Mouse (Mus musculus): ENCODE results near the gene Gsc2. TPM values are rescaled to one million over a fixed set of nuclear protein-coding genes. Genes with fewer than 3 reads are reported as not detected.

The Gsc2 gene
- total and polyA plus RNA-seq, 2 experiments from 2014 or later, result 0.31 TPM; not detected in 1

- 0 out of 2 replicates have a peak overlapping the region, but pooled peaks have one; percentile 77 for H3K27ac ChIP-seq (ENCODE audit: low read depth, low read length)
- H3K36me3 ChIP-seq (ENCODE audit: insufficient read depth, low read length), result peaks cover 10% of the 10 kb centered on the region
- H3K4me3 ChIP-seq (ENCODE audit: low read depth, low read length), result no peak overlapping the region
- 5% methylated on average over 20 of the region's 20 CpGs for WGBS
- DNase-seq (ENCODE audit: low spot score), result no peak
- H3K4me2 ChIP-seq (ENCODE audit: low read depth, low read length, poor library complexity, severe bottlenecking), result peak overlapping the region; percentile 98; the same call in 1 of the 2 replicates
- peaks cover 8% of the 10 kb centered on the region; the same call in 1 of the 2 replicates for H3K4me1 ChIP-seq (ENCODE audit: insufficient read depth, low read length)
- no peaks in the 10 kb centered on the region for H3K9me3 ChIP-seq (ENCODE audit: low read length)
- no peak for TF ChIP-seq CTCF (IDR thresholded peaks at IDR 0.05)
- H3K27me3 ChIP-seq (ENCODE audit: insufficient read depth, low read length), result peaks cover 19% of the 10 kb centered on the region
- no peak for ATAC-seq (ENCODE audit: low FRiP score)
- no peak overlapping the region; the same call in 1 of the 2 replicates for H3K9ac ChIP-seq (replicated peaks; ENCODE audit: low read length, poor library complexity, severe bottlenecking)
Measured at GRCm38 (mm10) chr16:17920586-17920985, 5.7 kb upstream of the Gsc2 start.

- Histone ChIP-seq H3K36me3 (ENCODE audit: insufficient read depth, low read length) (peaks cover 24% of the 10 kb centered on the region), H3K4me1 (ENCODE audit: insufficient read depth, low read length) (peaks cover 3% of the 10 kb centered on the region; the same call in 1 of the 2 replicates), H3K27me3 (ENCODE audit: insufficient read depth, low read length) (peaks cover 39% of the 10 kb centered on the region), H3K9me3 (ENCODE audit: low read length) (no peaks in the 10 kb centered on the region), H3K9ac (replicated peaks; ENCODE audit: low read length, poor library complexity, severe bottlenecking) (peak within 1 kb of the TSS; percentile 74), H3K4me3 (ENCODE audit: low read depth, low read length) (peak within 1 kb of the TSS; percentile 79), H3K4me2 (ENCODE audit: low read depth, low read length, poor library complexity, severe bottlenecking) (peak within 1 kb of the TSS; percentile 81), H3K27ac (ENCODE audit: low read depth, low read length) (peak within 1 kb of the TSS; percentile 55; the same call in 1 of the 2 replicates)
- ATAC-seq (ENCODE audit: low FRiP score), result peak; percentile 91
- 0% methylated on average over 35 of the region's 35 CpGs for WGBS
- DNase-seq (ENCODE audit: low spot score), result peak; percentile 99
- TF ChIP-seq CTCF (IDR thresholded peaks at IDR 0.05), result peak; percentile 87
Measured at GRCm38 (mm10) chr16:17911052-17911595, 3.7 kb downstream of the Gsc2 start, which contains the start of gene Ess2. TSS of gene Ess2 (minus strand) at chr16:17911348.

- WGBS, result 89% methylated on average over 14 of the region's 14 CpGs
- Histone ChIP-seq H3K9ac (replicated peaks; ENCODE audit: low read length, poor library complexity, severe bottlenecking) (no peak within 1 kb of the TSS), H3K27ac (ENCODE audit: low read depth, low read length) (no peak within 1 kb of the TSS), H3K4me3 (ENCODE audit: low read depth, low read length) (no peak within 1 kb of the TSS), H3K4me1 (ENCODE audit: insufficient read depth, low read length) (no peaks in the 10 kb centered on the region), H3K36me3 (ENCODE audit: insufficient read depth, low read length) (peaks cover 44% of the 10 kb centered on the region), H3K9me3 (ENCODE audit: low read length) (no peaks in the 10 kb centered on the region), H3K27me3 (ENCODE audit: insufficient read depth, low read length) (no peaks in the 10 kb centered on the region), H3K4me2 (ENCODE audit: low read depth, low read length, poor library complexity, severe bottlenecking) (no peak within 1 kb of the TSS)
- no peak for ATAC-seq (ENCODE audit: low FRiP score)
- no peak for DNase-seq (ENCODE audit: low spot score)
- TF ChIP-seq CTCF (IDR thresholded peaks at IDR 0.05), result no peak
Measured at GRCm38 (mm10) chr16:17898462-17898861, 16.4 kb downstream of the Gsc2 start, which contains the start of the genes Dgcr2 and Tssk2. TSS of gene Dgcr2 (minus strand) at chr16:17898562. TSS of gene Tssk2 (plus strand) at chr16:17898637.

- no peak overlapping the region for H3K9ac ChIP-seq (replicated peaks; ENCODE audit: low read length, poor library complexity, severe bottlenecking)
- ATAC-seq (ENCODE audit: low FRiP score) (no peak), DNase-seq (ENCODE audit: low spot score) (no peak)
- TF ChIP-seq CTCF (IDR thresholded peaks at IDR 0.05), result no peak
- no peak overlapping the region for H3K4me2 ChIP-seq (ENCODE audit: low read depth, low read length, poor library complexity, severe bottlenecking)
- H3K36me3 ChIP-seq (ENCODE audit: insufficient read depth, low read length), result peaks cover 22% of the 10 kb centered on the region
- no peak overlapping the region for H3K4me3 ChIP-seq (ENCODE audit: low read depth, low read length)
- no peaks in the 10 kb centered on the region for H3K9me3 ChIP-seq (ENCODE audit: low read length)
- no peaks in the 10 kb centered on the region for H3K27me3 ChIP-seq (ENCODE audit: insufficient read depth, low read length)
- no peaks in the 10 kb centered on the region for H3K4me1 ChIP-seq (ENCODE audit: insufficient read depth, low read length)
- no peak overlapping the region for H3K27ac ChIP-seq (ENCODE audit: low read depth, low read length)
Measured at GRCm38 (mm10) chr16:17896091-17896490, 18.8 kb downstream of the Gsc2 start.

GRCm38 (mm10) chr16:17893923-17894322, 20.9 kb downstream of the Gsc2 start, which contains the start of gene Tssk1:
TSS of gene Tssk1 (plus strand) at chr16:17894223.
- peaks cover 10% of the 10 kb centered on the region; the same call in 1 of the 2 replicates for H3K4me1 ChIP-seq (ENCODE audit: insufficient read depth, low read length)
- H3K9ac ChIP-seq (replicated peaks; ENCODE audit: low read length, poor library complexity, severe bottlenecking), result no peak within 1 kb of the TSS
- no peak within 1 kb of the TSS for H3K4me2 ChIP-seq (ENCODE audit: low read depth, low read length, poor library complexity, severe bottlenecking)
- no peak for DNase-seq (ENCODE audit: low spot score)
- WGBS, result 80% methylated on average over 2 of the region's 2 CpGs
- no peak for ATAC-seq (ENCODE audit: low FRiP score)
- H3K36me3 ChIP-seq (ENCODE audit: insufficient read depth, low read length), result peaks cover 6% of the 10 kb centered on the region; the same call in 1 of the 2 replicates
- H3K27me3 ChIP-seq (ENCODE audit: insufficient read depth, low read length), result no peaks in the 10 kb centered on the region
- TF ChIP-seq CTCF (IDR thresholded peaks at IDR 0.05), result no peak
- no peak within 1 kb of the TSS for H3K27ac ChIP-seq (ENCODE audit: low read depth, low read length)
- no peak within 1 kb of the TSS for H3K4me3 ChIP-seq (ENCODE audit: low read depth, low read length)
- no peaks in the 10 kb centered on the region for H3K9me3 ChIP-seq (ENCODE audit: low read length)

GRCm38 (mm10) chr16:17892606-17893005, 22.3 kb downstream of the Gsc2 start:
- no peak overlapping the region for H3K4me3 ChIP-seq (ENCODE audit: low read depth, low read length)
- H3K36me3 ChIP-seq (ENCODE audit: insufficient read depth, low read length), result no peaks in the 10 kb centered on the region
- peak overlapping the region; percentile 68; the same call in 1 of the 2 replicates for H3K27ac ChIP-seq (ENCODE audit: low read depth, low read length)
- no peak for TF ChIP-seq CTCF (IDR thresholded peaks at IDR 0.05)
- no peak for ATAC-seq (ENCODE audit: low FRiP score)
- H3K4me1 ChIP-seq (ENCODE audit: insufficient read depth, low read length), result peaks cover 10% of the 10 kb centered on the region; the same call in 1 of the 2 replicates
- whole genome bisulfite sequencing, result 64% methylated on average over 3 of the region's 3 CpGs
- no peaks in the 10 kb centered on the region for H3K9me3 ChIP-seq (ENCODE audit: low read length)
- no peak overlapping the region for H3K4me2 ChIP-seq (ENCODE audit: low read depth, low read length, poor library complexity, severe bottlenecking)
- H3K9ac ChIP-seq (replicated peaks; ENCODE audit: low read length, poor library complexity, severe bottlenecking), result no peak overlapping the region
- H3K27me3 ChIP-seq (ENCODE audit: insufficient read depth, low read length), result no peaks in the 10 kb centered on the region
- DNase-seq (ENCODE audit: low spot score), result peak; percentile 15
